Mouse (Mus musculus) gastrocnemius, postnatal 10 days (tissue): ENCODE measurements around the gene Snrpe. TPM values are rescaled to one million over a fixed set of nuclear protein-coding genes. Genes with fewer than 3 reads are reported as not detected.

Experiments
- total RNA-seq, 2 experiments: library from RNA; stranded (reverse); gene quantifications; 2 replicates each; pipeline ENCODE4 v1.2.3; 2021

The Snrpe gene
- total RNA-seq, 2 experiments from 2014 or later, result 88.0 to 102 TPM

Other genes starting within 250 kb of the Snrpe start
- under 1 TPM; 0.19 to 0.47 TPM for gene Etnk2, start 246.7 kb downstream of the Snrpe start, total RNA-seq
- 10 to 100 TPM; 10.1 to 15.9 TPM for gene Sox13, start 185.9 kb downstream of the Snrpe start, total RNA-seq
- 10 to 100 TPM; 17.4 to 22.3 TPM for gene Zbed6, start 50.6 kb upstream of the Snrpe start, total RNA-seq
- gene Gm38394, start 51.0 kb upstream of the Snrpe start, total RNA-seq, result 10 to 100 TPM; 42.4 to 56.6 TPM
- under 1 TPM; 0.09 to 0.25 TPM for gene Lax1, start 79.8 kb upstream of the Snrpe start, total RNA-seq
- gene Atp2b4, start 190.8 kb upstream of the Snrpe start, total RNA-seq, result 10 to 100 TPM; 25.2 to 35.3 TPM